Mouse (Mus musculus) liver, embryonic 14.5 days (tissue): ENCODE results near the gene Rsph1. TPM values are rescaled to one million over a fixed set of nuclear protein-coding genes. Genes with fewer than 3 reads are reported as not detected.
"Not testable (repeated sequence)": the region's sequence is repeated elsewhere in the genome, so short reads cannot be mapped to it uniquely, and the experiment has no call there.

Experiments used
- ATAC-seq: fragments of 200-750 bp; cut with Nextera tagmentation; 2 replicates; pipeline ENCODE4 v1.8.0; 2017; ENCODE audit warnings: moderate number of reproducible peaks, mild to moderate bottlenecking, moderate library complexity; ENCODE audit not compliant: insufficient read depth
- DNase-seq, 3 experiments: peaks; one replicate each; pipeline ENCODE4 v3.0.0-alpha.2; 2012 to 2013; ENCODE audit warnings: low read depth in 3 of 3, low spot score in 3 of 3
- H3K27ac ChIP-seq: fragments of 300-500 bp; sonication (generic); 2 replicates; pipeline ENCODE4 v1.5.1; 2014; ENCODE audit warnings: moderate library complexity, mild to moderate bottlenecking, control low read depth, inconsistent platforms
- H3K27me3 ChIP-seq: fragments of 300-500 bp; sonication (generic); 2 replicates; pipeline ENCODE4 v1.6.1; 2014; ENCODE audit warnings: mild to moderate bottlenecking, low read length, moderate library complexity; ENCODE audit not compliant: control insufficient read depth, insufficient read depth
- H3K36me3 ChIP-seq: fragments of 300-500 bp; sonication (generic); replicated peaks from 2 replicates; pipeline ENCODE4 v1.6.1; 2014; ENCODE audit warnings: low read depth; ENCODE audit not compliant: control insufficient read depth, insufficient read depth
- H3K4me1 ChIP-seq, 2 experiments: fragments of 200-500 bp in 1 of 2; fragments of 300-500 bp in 1 of 2; sonication (generic) in 1 of 2; replicated peaks; 2 replicates each; pipeline ENCODE4 v1.6.1; 2012 to 2014; ENCODE audit warnings: antibody characterized with exemption in 1 of 2, inconsistent platforms in 1 of 2, low read length in 1 of 2; ENCODE audit not compliant: control insufficient read depth in 2 of 2, insufficient read depth in 2 of 2
- H3K4me2 ChIP-seq: fragments of 300-500 bp; sonication (generic); 2 replicates; pipeline ENCODE4 v1.6.1; 2014; ENCODE audit warnings: low read depth, mild to moderate bottlenecking, control low read depth, moderate library complexity
- H3K4me3 ChIP-seq, 2 experiments: fragments of 200-500 bp in 1 of 2; fragments of 300-500 bp in 1 of 2; sonication (generic) in 1 of 2; 2 replicates each; pipeline ENCODE4 v1.5.1; 2012 to 2014; ENCODE audit warnings: low read depth in 2 of 2, low read length in 2 of 2, mild to moderate bottlenecking in 2 of 2, control low read depth in 1 of 2, inconsistent platforms in 1 of 2, moderate library complexity in 1 of 2; ENCODE audit not compliant: insufficient read depth in 1 of 2
- H3K9ac ChIP-seq: fragments of 300-500 bp; sonication (generic); replicated peaks from 2 replicates; pipeline ENCODE4 v1.6.1; 2014; ENCODE audit warnings: mild to moderate bottlenecking, control low read depth, moderate library complexity
- H3K9me3 ChIP-seq: fragments of 300-500 bp; sonication (generic); 2 replicates; pipeline ENCODE4 v1.6.1; 2016; ENCODE audit warnings: low read length, mixed read lengths; ENCODE audit not compliant: control insufficient read depth
- CTCF ChIP-seq: IDR thresholded peaks from 2 replicates; pipeline ENCODE4 v1.5.1; 2016; ENCODE audit warnings: antibody characterized with exemption, low read depth, control low read depth
- EP300 ChIP-seq: IDR thresholded peaks from 2 replicates; pipeline ENCODE4 v1.6.1; 2016; ENCODE audit warnings: antibody characterized with exemption, low read depth
- WGBS: fragments of 180-500 bp; shearing (Covaris S2); extraction: QIAGEN DNeasy Blood & Tissue Kit; methylation state at CpG from one replicate; pipeline ENCODE4 v1.1.7; 2014; ENCODE audit not compliant: insufficient replicate concordance; 5-methylcytosine and 5-hydroxymethylcytosine counted together
- polyA plus RNA-seq, 2 experiments: library from polyadenylated mRNA; depleted of rRNA in 1 of 2; stranded (reverse) in 1 of 2; unstranded in 1 of 2; fragments of >200 nt; fragmentation: Nextera tagmentation in 1 of 2; extraction: Ambion mirVana in 1 of 2; gene quantifications; 2 replicates each; pipeline versions ENCODE4 v1.2.1 to v1.2.3; 2012 to 2014

The Rsph1 gene
- polyA plus RNA-seq, 2 experiments: 0.04 to 0.22 TPM

DNA sequence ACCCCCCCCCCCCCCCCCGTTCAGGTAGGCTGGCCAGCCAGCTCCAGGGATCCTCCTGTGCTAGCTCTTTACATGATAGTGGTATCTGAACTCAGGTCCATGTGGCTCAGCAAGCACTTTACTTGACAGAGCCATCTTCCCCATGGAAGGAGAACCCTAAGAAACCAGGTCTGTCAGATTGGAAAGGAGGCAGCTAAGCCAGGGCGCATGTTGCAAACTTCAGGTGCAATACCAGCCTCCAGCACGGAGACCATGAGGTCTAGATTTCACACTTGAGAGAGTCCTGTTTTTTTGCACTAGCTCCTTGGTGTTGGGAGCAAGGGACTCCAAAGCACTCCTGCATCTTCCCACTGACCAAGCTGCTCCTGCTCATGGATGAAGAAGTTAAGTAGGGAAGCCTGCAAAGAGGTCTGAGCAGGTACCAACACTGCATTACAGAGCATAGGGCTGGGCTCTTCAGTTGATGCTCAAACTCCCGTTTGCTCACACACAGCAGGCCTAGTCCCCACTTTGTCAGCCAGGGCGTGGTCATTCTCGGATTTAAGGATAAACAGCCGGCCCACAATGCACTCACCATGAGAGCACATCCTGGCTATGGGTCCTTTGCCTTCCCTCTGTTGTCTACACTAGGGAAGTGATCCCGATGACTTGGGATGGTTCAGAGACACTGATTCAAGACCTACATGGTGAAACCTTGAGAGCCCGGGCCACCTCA, 819 bp downstream of the Rsph1 start:
- Histone ChIP-seq H3K27me3 (no peaks in the 10 kb centered on the region), H3K4me1 (no peaks in the 10 kb centered on the region; a peak in 1 of 4 replicates), H3K9me3 (no peaks in the 10 kb centered on the region), H3K27ac (no peak overlapping the region), H3K4me2 (peak overlapping the region; percentile 58), H3K9ac (no peak overlapping the region), H3K36me3 (no peaks in the 10 kb centered on the region), H3K4me3 (no peak overlapping the region; a peak in 1 of 4 replicates)
- TF ChIP-seq EP300 (no peak), CTCF (no peak)
- 28% methylated on average over 8 of the region's 9 CpGs for WGBS
- ATAC-seq (no peak), DNase-seq (no peak)

DNA sequence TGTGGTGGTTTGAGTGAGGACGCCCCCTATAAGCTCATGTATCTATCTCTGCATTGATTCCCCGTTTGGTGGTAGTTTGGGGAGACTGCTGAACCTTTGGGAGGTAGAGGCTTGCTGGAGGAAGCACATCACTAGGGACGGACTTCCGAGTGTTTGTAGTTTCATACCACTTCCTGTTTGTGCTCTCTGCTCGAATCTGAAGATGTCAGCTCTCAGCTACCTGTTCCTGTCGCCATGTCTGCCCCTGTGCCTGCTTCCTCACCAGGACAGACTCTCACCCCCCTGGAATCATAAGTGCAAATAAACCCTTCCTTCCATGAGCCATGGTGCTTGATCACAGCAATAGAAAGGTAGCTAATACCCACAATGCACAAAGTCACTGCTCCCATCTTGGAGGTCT, 2.0 kb downstream of the Rsph1 start:
- TF ChIP-seq EP300 (no peak), CTCF (no peak)
- no peaks in the 10 kb centered on the region; a peak in 1 of 4 replicates for H3K4me1 ChIP-seq
- H3K9ac ChIP-seq: no peak overlapping the region
- DNase-seq (no peak), ATAC-seq (no peak)
- H3K4me2 ChIP-seq: no peak overlapping the region
- no peak overlapping the region for H3K27ac ChIP-seq
- 33% methylated on average over 6 of the region's 6 CpGs for WGBS
- H3K9me3 ChIP-seq: no peaks in the 10 kb centered on the region
- no peaks in the 10 kb centered on the region for H3K36me3 ChIP-seq
- no peaks in the 10 kb centered on the region for H3K27me3 ChIP-seq
- no peak overlapping the region for H3K4me3 ChIP-seq

DNA sequence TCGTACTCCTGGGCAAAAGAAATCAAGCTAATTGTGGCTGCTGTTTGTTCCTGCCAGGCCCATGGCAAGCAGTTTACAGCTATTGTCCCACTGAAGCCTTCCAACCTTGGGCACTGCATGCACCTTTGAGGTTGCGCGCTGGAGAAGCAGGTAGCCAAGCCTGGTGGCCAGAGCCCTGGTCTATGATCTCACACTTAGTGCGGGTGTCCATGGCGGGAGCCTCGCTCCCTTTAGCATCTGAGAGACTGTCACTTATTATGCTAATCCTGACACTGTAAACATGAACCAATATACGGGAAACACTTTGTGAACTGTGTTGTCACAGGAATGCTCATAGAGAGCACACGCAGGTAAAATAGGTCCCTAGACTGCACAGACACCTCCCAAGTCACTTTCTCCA, 3.6 kb downstream of the Rsph1 start:
- H3K4me2 ChIP-seq: no peak overlapping the region
- no peaks in the 10 kb centered on the region for H3K36me3 ChIP-seq
- no peak for ATAC-seq
- TF ChIP-seq CTCF: no peak
- no peak for TF ChIP-seq EP300
- no peak for DNase-seq
- WGBS: 72% methylated on average over 8 of the region's 8 CpGs
- H3K27ac ChIP-seq: no peak overlapping the region
- no peaks in the 10 kb centered on the region for H3K9me3 ChIP-seq
- no peaks in the 10 kb centered on the region for H3K4me1 ChIP-seq
- H3K9ac ChIP-seq: no peak overlapping the region
- H3K4me3 ChIP-seq: no peak overlapping the region
- no peaks in the 10 kb centered on the region for H3K27me3 ChIP-seq

DNA sequence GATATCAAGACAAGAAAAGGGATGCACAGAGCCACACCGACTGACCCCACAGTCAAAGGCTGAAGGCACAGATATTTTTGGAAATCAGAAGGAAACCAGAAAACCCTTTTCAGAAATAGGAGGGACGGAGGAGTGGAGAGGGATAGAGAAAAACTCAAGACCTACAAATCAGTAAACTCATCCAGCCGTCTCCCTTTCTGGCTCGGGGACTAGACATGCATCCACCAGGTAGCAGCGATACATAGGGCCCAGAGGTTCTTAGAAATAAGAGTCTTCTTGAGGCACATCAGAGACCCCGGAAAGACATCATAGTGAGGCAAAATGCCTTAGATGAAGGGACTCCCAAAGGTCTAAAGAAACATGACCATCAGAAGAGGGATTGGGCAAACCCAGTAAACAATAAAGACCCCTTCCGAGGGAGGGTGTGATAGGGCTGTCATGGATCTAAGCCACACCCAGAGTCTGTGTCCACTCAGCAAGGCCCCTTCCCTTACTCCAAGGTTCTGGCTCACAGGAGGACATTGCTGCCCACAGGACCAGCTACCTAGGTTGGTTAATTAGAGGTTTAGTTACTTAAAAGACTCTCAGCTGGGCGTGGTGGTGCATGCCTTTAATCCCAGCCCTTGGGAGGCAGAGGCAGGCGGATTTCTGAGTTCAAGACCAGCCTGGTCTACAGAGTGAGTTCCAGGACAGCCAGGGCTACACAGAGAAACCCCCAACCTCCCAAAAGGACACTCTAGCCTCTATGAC, 4.6 kb downstream of the Rsph1 start:
- DNase-seq: no peak
- 66% methylated on average over 9 of the region's 9 CpGs for WGBS

DNA sequence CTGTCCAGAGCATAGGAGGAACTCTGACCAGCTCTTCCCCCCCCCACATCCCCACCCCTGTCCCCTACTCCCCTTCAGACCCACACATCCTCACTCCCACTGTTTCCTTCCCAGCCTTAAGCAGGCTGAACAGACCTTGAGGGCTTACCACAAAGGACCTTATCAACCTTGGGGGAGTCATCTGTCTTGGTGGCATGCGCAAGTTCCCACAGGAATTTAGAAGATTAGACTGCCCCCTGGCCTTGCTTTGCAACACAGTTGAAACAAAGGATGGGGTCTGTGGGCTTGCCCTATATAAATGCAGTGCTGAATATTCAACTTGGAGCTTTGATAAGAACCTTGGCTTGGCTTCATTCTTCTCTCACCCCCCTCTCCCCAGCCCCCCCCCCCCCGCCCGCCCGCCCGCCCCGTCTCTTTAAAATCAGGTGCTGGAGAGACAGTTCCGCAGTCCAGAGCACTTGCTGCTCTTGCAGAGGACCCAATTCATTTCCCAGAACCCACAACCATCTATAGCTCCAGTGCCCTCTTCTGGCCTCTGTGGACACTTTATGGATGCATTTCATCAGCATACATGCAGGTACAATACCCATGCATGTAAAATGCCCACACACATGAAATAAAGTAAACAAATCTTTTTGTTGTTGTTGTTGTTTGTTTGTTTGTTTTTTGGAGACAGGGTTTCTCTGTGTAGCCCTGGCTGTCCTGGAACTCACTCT, 5.9 kb downstream of the Rsph1 start:
- no peak overlapping the region for H3K4me3 ChIP-seq
- WGBS: 28% methylated on average over 7 of the region's 7 CpGs
- TF ChIP-seq EP300 (no peak), CTCF (peak; percentile 13; the same call in 1 of the 2 replicates)
- no peaks in the 10 kb centered on the region for H3K36me3 ChIP-seq
- no peaks in the 10 kb centered on the region for H3K27me3 ChIP-seq
- H3K9me3 ChIP-seq: no peaks in the 10 kb centered on the region
- no peak overlapping the region for H3K27ac ChIP-seq
- no peak overlapping the region for H3K4me2 ChIP-seq
- ATAC-seq: no peak
- H3K4me1 ChIP-seq: no peaks in the 10 kb centered on the region
- H3K9ac ChIP-seq: no peak overlapping the region
- no peak for DNase-seq

More for the DNA sequence above, 4.6 kb downstream of the Rsph1 start:
- H3K9me3 ChIP-seq: no peaks in the 10 kb centered on the region
- no peak overlapping the region for H3K27ac ChIP-seq
- no peak overlapping the region for H3K9ac ChIP-seq
- H3K4me1 ChIP-seq: no peaks in the 10 kb centered on the region
- H3K4me3 ChIP-seq: no peak overlapping the region
- no peaks in the 10 kb centered on the region for H3K27me3 ChIP-seq
- no peak for ATAC-seq
- TF ChIP-seq EP300: no peak
- no peak for TF ChIP-seq CTCF
- no peak overlapping the region for H3K4me2 ChIP-seq
- no peaks in the 10 kb centered on the region for H3K36me3 ChIP-seq

DNA sequence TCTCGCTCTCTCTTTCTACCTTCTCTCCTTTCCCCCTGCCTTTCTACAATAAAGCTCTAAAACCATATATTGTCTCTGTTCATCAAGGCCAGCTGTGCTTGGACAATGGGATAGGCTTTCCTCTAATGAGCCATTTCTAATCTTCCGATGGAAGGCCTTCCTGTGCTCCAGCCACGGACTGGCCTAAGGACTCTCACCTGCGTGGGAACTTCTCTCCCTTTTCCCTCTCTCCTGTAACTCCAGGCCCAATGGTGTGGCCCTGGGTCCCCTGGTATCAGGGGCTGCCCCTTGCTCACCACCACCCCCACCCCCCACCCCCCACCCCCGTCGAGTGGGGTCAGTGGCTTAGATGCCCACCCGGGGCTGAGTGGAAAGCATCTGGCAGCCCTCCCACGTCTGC, 6.4 kb downstream of the Rsph1 start:
- not testable (repeated sequence) for H3K9ac ChIP-seq, H3K4me3 ChIP-seq, H3K27ac ChIP-seq, ATAC-seq, H3K4me2 ChIP-seq, H3K4me1 ChIP-seq, H3K27me3 ChIP-seq, H3K9me3 ChIP-seq, DNase-seq, H3K36me3 ChIP-seq
- WGBS: 47% methylated on average over 8 of the region's 8 CpGs
